8 mouse cellular contexts compared by ENCODE assay signal in genomic region chr11:113778733-113779679, GRCm38 (mm10). TPM values are rescaled to one million over a fixed set of nuclear protein-coding genes. Genes with fewer than 3 reads are reported as not detected.
A peak's percentile ranks its signal among the peaks of the same experiment; 100 is the strongest.
DNase-seq lines count a peak whose midpoint lies in the region; ATAC-seq lines count a peak whose summit lies in the region.

No protein-coding gene starts in this region.

- H3K9me3 ChIP-seq in forebrain, embryonic 11.5 days (ENCODE audit: control insufficient read depth, low read length): no peaks in the 10 kb centered on the region
- no peaks in the 10 kb centered on the region for H3K9me3 ChIP-seq in forebrain, embryonic 14.5 days (replicated peaks; ENCODE audit: control insufficient read depth, low read length)
- no peaks in the 10 kb centered on the region for H3K9me3 ChIP-seq in kidney, embryonic 16.5 days (ENCODE audit: low read length)
- no peaks in the 10 kb centered on the region for H3K9me3 ChIP-seq in neural tube, embryonic 12.5 days

- H3K27ac ChIP-seq in forebrain, embryonic 11.5 days (ENCODE audit: low read depth, low read length): no peak overlapping the region
- H3K27ac ChIP-seq in forebrain, embryonic 14.5 days (ENCODE audit: low read depth, low read length): no peak overlapping the region
- H3K27ac ChIP-seq in kidney, embryonic 16.5 days (ENCODE audit: low read length): peak overlapping the region; percentile 79
- H3K27ac ChIP-seq in neural tube, embryonic 12.5 days: 0 out of 2 replicates have a peak overlapping the region, but pooled peaks have one; percentile 20

- peak overlapping the region; percentile 13 for H3K4me2 ChIP-seq in forebrain, embryonic 11.5 days (ENCODE audit: low read depth, low read length, severe bottlenecking)
- no peak overlapping the region for H3K4me2 ChIP-seq in forebrain, embryonic 14.5 days (ENCODE audit: low read length)
- H3K4me2 ChIP-seq in kidney, embryonic 16.5 days (replicated peaks; ENCODE audit: low read depth, low read length): no peak overlapping the region; the same call in 1 of the 2 replicates
- H3K4me2 ChIP-seq in neural tube, embryonic 12.5 days (replicated peaks): peak overlapping the region; percentile 31; the same call in 1 of the 2 replicates

- no peak overlapping the region for H3K4me3 ChIP-seq in forebrain, embryonic 11.5 days (ENCODE audit: low read depth, low read length)
- no peak overlapping the region for H3K4me3 ChIP-seq in forebrain, embryonic 14.5 days (ENCODE audit: low read depth, low read length)
- H3K4me3 ChIP-seq in kidney, embryonic 16.5 days (ENCODE audit: low read length): no peak overlapping the region
- no peak overlapping the region for H3K4me3 ChIP-seq in neural tube, embryonic 12.5 days

- H3K9ac ChIP-seq in forebrain, embryonic 11.5 days (ENCODE audit: low read length): peak overlapping the region; percentile 20; the same call in 1 of the 2 replicates
- no peak overlapping the region for H3K9ac ChIP-seq in forebrain, embryonic 14.5 days (ENCODE audit: low read length)
- no peak overlapping the region for H3K9ac ChIP-seq in kidney, embryonic 16.5 days (replicated peaks; ENCODE audit: low read length)
- H3K9ac ChIP-seq in neural tube, embryonic 12.5 days: no peak overlapping the region

- 0 out of 2 replicates have a peak, but pooled peaks have one; percentile 29 for ATAC-seq in forebrain, embryonic 11.5 days (replicated peaks; ENCODE audit: low FRiP score)
- ATAC-seq in forebrain, embryonic 14.5 days: no peak
- ATAC-seq in kidney, embryonic 16.5 days (ENCODE audit: low FRiP score, low TSS enrichment): peak; percentile 69
- ATAC-seq in neural tube, embryonic 12.5 days (ENCODE audit: low FRiP score, low read depth): no peak

- H3K27me3 ChIP-seq in forebrain, embryonic 11.5 days (ENCODE audit: control insufficient read depth, insufficient read depth, low read length): no peaks in the 10 kb centered on the region
- no peaks in the 10 kb centered on the region for H3K27me3 ChIP-seq in forebrain, embryonic 14.5 days (replicated peaks; ENCODE audit: control insufficient read depth, insufficient read depth, low read length)
- no peaks in the 10 kb centered on the region for H3K27me3 ChIP-seq in kidney, embryonic 16.5 days (ENCODE audit: insufficient read depth, low read length)
- H3K27me3 ChIP-seq in neural tube, embryonic 12.5 days (replicated peaks): no peaks in the 10 kb centered on the region

- H3K36me3 ChIP-seq in forebrain, embryonic 11.5 days (ENCODE audit: control insufficient read depth, insufficient read depth, low read length): no peaks in the 10 kb centered on the region
- no peaks in the 10 kb centered on the region for H3K36me3 ChIP-seq in forebrain, embryonic 14.5 days (ENCODE audit: control insufficient read depth, insufficient read depth, low read length)
- H3K36me3 ChIP-seq in kidney, embryonic 16.5 days (ENCODE audit: insufficient read depth, low read length): no peaks in the 10 kb centered on the region
- 0 out of 2 replicates have a peak, but pooled peaks cover 2% of the 10 kb centered on the region for H3K36me3 ChIP-seq in neural tube, embryonic 12.5 days

- no peak for DNase-seq in forebrain, embryonic 11.5 days (ENCODE audit: low spot score)
- no peak for DNase-seq in forebrain, embryonic 14.5 days (ENCODE audit: low spot score)
- peak; percentile 34 for DNase-seq in MN1 (ENCODE audit: low spot score)
- DNase-seq in heart, adult 18-20 months: peak; percentile 71 to 74
- no peak for DNase-seq in ovary, postnatal 10 days (ENCODE audit: low spot score)
- no peak for DNase-seq in urinary bladder, adult 2 months (ENCODE audit: low spot score)

- H3K4me1 ChIP-seq in forebrain, embryonic 11.5 days (replicated peaks; ENCODE audit: control insufficient read depth, insufficient read depth, low read length): peaks cover 10% of the 10 kb centered on the region; the same call in 1 of the 2 replicates
- H3K4me1 ChIP-seq in forebrain, embryonic 14.5 days (ENCODE audit: control insufficient read depth, insufficient read depth, low read length): peaks cover 12% of the 10 kb centered on the region
- peaks cover 48% of the 10 kb centered on the region for H3K4me1 ChIP-seq in kidney, embryonic 16.5 days (ENCODE audit: insufficient read depth, low read length)
- peaks cover 33% of the 10 kb centered on the region for H3K4me1 ChIP-seq in neural tube, embryonic 12.5 days

- 13% methylated on average over 20 of the region's 20 CpGs for WGBS in forebrain, embryonic 11.5 days
- WGBS in forebrain, embryonic 14.5 days: 18% methylated on average over 20 of the region's 20 CpGs
- 15% methylated on average over 20 of the region's 20 CpGs for WGBS in kidney, embryonic 16.5 days
- WGBS in neural tube, embryonic 12.5 days: 14% methylated on average over 20 of the region's 20 CpGs

RNA-seq across cellular contexts. Expression of gene Cdc42ep4, which starts 27.3 kb away (rescaled TPM):
- polyA plus RNA-seq in forebrain, embryonic 11.5 days (2014; fragmentation: Nextera tagmentation; extraction: Ambion mirVana): 78.5 and 88.6 TPM in 2 replicates
- polyA plus RNA-seq in forebrain, embryonic 14.5 days (2014; fragmentation: Nextera tagmentation; extraction: Ambion mirVana): 52.4 and 61.5 TPM in 2 replicates
- total RNA-seq in heart, adult 18-20 months (2021): 10 to 100 TPM; 19.1 to 23.8 TPM
- polyA plus RNA-seq in kidney, embryonic 16.5 days (2015; fragmentation: Nextera tagmentation; extraction: Ambion mirVana): 73.9 and 74.5 TPM in 2 replicates
- polyA plus RNA-seq in neural tube, embryonic 12.5 days (2016; fragmentation: Nextera tagmentation; extraction: Ambion mirVana): 95.8 TPM in 2 replicates
- 19.8 and 27.1 TPM in 2 replicates for polyA plus RNA-seq in urinary bladder, adult 2 months (2012; rRNA removed)

Comparison
In these comparisons a context has a peak if more than half of its experiments do, and no peak if none do; other contexts are left out.
1. ATAC-seq: peak in forebrain, embryonic 11.5 days (single experiment) and kidney, embryonic 16.5 days (single experiment); none in forebrain, embryonic 14.5 days (single experiment) and neural tube, embryonic 12.5 days (single experiment).
2. H3K4me2 ChIP-seq: peak in forebrain, embryonic 11.5 days (single experiment) and neural tube, embryonic 12.5 days (single experiment); none in forebrain, embryonic 14.5 days (single experiment) and kidney, embryonic 16.5 days (single experiment).
3. DNase-seq: peak in MN1 (single experiment) and heart, adult 18-20 months (2 of 2); none in forebrain, embryonic 11.5 days (single experiment), forebrain, embryonic 14.5 days (single experiment), ovary, postnatal 10 days (single experiment) and urinary bladder, adult 2 months (single experiment).
4. H3K27ac ChIP-seq: peak in kidney, embryonic 16.5 days (single experiment) and neural tube, embryonic 12.5 days (single experiment); none in forebrain, embryonic 11.5 days (single experiment) and forebrain, embryonic 14.5 days (single experiment).